Mouse (Mus musculus): ENCODE results near the gene 1700001C19Rik. TPM values are rescaled to one million over a fixed set of nuclear protein-coding genes. Genes with fewer than 3 reads are reported as not detected.

Gene 1700001C19Rik
- polyA plus RNA-seq, 1 experiment, result 0.26 TPM

GRCm38 (mm10) chr17:47462209-47462608, 25.0 kb upstream of the 1700001C19Rik start:
- DNase-seq (ENCODE audit: low spot score), result no peak

- no peak for DNase-seq (ENCODE audit: low spot score)
These were observed 24.5 kb upstream of the 1700001C19Rik start for GRCm38 (mm10) chr17:47461688-47462087.

- no peak for DNase-seq (ENCODE audit: low spot score)
These were observed 22.3 kb upstream of the 1700001C19Rik start for GRCm38 (mm10) chr17:47459341-47459919.

- no peak for DNase-seq (ENCODE audit: low spot score)
These were observed 21.8 kb upstream of the 1700001C19Rik start for GRCm38 (mm10) chr17:47458936-47459335.

GRCm38 (mm10) chr17:47458310-47458709, 21.1 kb upstream of the 1700001C19Rik start:
- DNase-seq (ENCODE audit: low spot score), result no peak

- DNase-seq (ENCODE audit: low spot score), result no peak
These were observed 17.5 kb upstream of the 1700001C19Rik start for GRCm38 (mm10) chr17:47454675-47455074.

- DNase-seq (ENCODE audit: low spot score), result no peak
These were observed 15.7 kb upstream of the 1700001C19Rik start for GRCm38 (mm10) chr17:47452886-47453285.

GRCm38 (mm10) chr17:47450880-47451565, 13.8 kb upstream of the 1700001C19Rik start:
- no peak for DNase-seq (ENCODE audit: low spot score)

- no peak for DNase-seq (ENCODE audit: low spot score)
These were observed 13.1 kb upstream of the 1700001C19Rik start for GRCm38 (mm10) chr17:47450239-47450638.

GRCm38 (mm10) chr17:47449432-47449831, 12.3 kb upstream of the 1700001C19Rik start:
- DNase-seq (ENCODE audit: low spot score), result no peak

- no peak for DNase-seq (ENCODE audit: low spot score)
These were observed 11.6 kb upstream of the 1700001C19Rik start for GRCm38 (mm10) chr17:47448523-47449372.

GRCm38 (mm10) chr17:47446561-47446960, 9.4 kb upstream of the 1700001C19Rik start:
- no peak for DNase-seq (ENCODE audit: low spot score)

GRCm38 (mm10) chr17:47446025-47446424, 8.8 kb upstream of the 1700001C19Rik start:
- no peak for DNase-seq (ENCODE audit: low spot score)

GRCm38 (mm10) chr17:47445518-47445917, 8.3 kb upstream of the 1700001C19Rik start:
- no peak for DNase-seq (ENCODE audit: low spot score)

- DNase-seq (ENCODE audit: low spot score), result no peak
These were observed 6.9 kb upstream of the 1700001C19Rik start for GRCm38 (mm10) chr17:47444113-47444512.

GRCm38 (mm10) chr17:47442271-47442670, 5.1 kb upstream of the 1700001C19Rik start:
- no peak for DNase-seq (ENCODE audit: low spot score)

- DNase-seq (ENCODE audit: low spot score), result no peak
These were observed 4.3 kb upstream of the 1700001C19Rik start for GRCm38 (mm10) chr17:47441296-47442051.

- DNase-seq (ENCODE audit: low spot score), result no peak
These were observed 3.2 kb upstream of the 1700001C19Rik start for GRCm38 (mm10) chr17:47440359-47440890.

GRCm38 (mm10) chr17:47439396-47440028, 2.3 kb upstream of the 1700001C19Rik start:
- DNase-seq (ENCODE audit: low spot score), result no peak

- no peak for DNase-seq (ENCODE audit: low spot score)
These were observed 1.4 kb upstream of the 1700001C19Rik start for GRCm38 (mm10) chr17:47438611-47439010.
